Mouse (Mus musculus) bone marrow macrophage, adult 2 months (primary cell): ENCODE measurements around the gene Zswim9.

Experiments used
- CTCF ChIP-seq: IDR thresholded peaks from 2 replicates; pipeline ENCODE4 v1.5.1; 2012; ENCODE audit warnings: low read depth, mild to moderate bottlenecking, low read length, moderate library complexity
- POLR2A ChIP-seq: IDR thresholded peaks from 2 replicates; pipeline ENCODE4 v1.6.1; 2012; ENCODE audit warnings: mild to moderate bottlenecking, low read depth, low read length, borderline replicate concordance

GRCm38 (mm10) chr7:13324316-13324715, 45.8 kb upstream of the Zswim9 start, which contains the start of gene Pla2g4c:
- TF ChIP-seq CTCF (no peak), POLR2A (no peak)
